Mouse (Mus musculus): Measurements from ENCODE around the gene Mdm4. TPM values are rescaled to one million over a fixed set of nuclear protein-coding genes. Genes with fewer than 3 reads are reported as not detected.

The Mdm4 gene
- 41.5 and 48.0 TPM in 2 replicates for polyA plus RNA-seq (2015; fragmentation: Nextera tagmentation; extraction: Ambion mirVana)

DNA sequence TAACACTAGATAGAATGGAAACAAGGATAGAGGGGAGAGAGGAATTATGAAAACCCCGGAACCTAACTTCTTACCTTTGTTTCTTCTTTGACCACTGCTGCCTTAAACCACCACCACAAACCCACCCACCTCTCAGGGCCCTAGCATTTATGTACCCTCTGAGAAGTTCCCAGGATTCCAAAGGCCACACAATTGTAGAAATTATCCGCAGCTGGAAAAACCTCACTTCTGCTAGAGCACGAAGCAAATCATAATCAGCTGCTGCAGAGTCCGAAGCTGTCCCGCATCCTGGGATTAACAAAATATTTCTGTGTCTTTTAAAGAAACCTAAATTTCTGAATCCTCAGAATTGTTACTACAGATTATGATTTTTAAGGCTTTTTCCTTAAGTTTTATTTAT lies at the start of gene Mdm4:
Gene Mdm4, minus strand, starts transcription at position 101 of the 400 bp plus-strand sequence.
- ATAC-seq (ENCODE audit: low FRiP score): no peak
- no peaks in the 10 kb centered on the region for H3K36me3 ChIP-seq
- no peak within 1 kb of the TSS for H3K27ac ChIP-seq
- H3K4me2 ChIP-seq: no peak within 1 kb of the TSS
- H3K4me3 ChIP-seq: no peak within 1 kb of the TSS
- H3K9me3 ChIP-seq: no peaks in the 10 kb centered on the region
- H3K9ac ChIP-seq: no peak within 1 kb of the TSS
- no peaks in the 10 kb centered on the region for H3K27me3 ChIP-seq
- 96% methylated on average over 5 of the region's 5 CpGs for WGBS
- H3K4me1 ChIP-seq (replicated peaks): peaks cover 13% of the 10 kb centered on the region

DNA sequence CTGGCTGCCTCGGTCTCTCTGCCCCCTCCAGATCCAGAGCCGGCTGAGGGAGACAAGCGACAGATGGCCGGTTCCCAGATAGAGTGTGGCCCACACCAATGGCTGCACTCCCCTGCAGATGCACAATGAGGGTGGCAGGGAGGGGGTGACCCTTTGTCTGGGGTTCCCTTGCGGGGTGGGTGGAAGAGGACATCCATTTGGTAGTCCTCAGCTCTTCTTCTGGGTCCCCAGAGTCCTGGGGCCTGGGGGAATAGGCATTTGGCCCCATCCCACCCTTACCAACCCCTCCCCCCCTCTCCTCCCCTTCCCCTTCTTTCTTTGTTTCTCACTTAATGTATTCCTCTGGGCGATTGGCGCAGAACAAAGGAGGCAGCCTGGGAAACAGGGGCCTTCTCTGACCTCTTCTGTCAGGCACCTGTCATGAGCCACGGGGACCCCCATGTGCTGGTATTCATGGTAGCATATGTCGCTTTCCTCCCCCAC lies 49.8 kb upstream of the Mdm4 start:
- WGBS: 15% methylated on average over 8 of the region's 9 CpGs
- H3K27me3 ChIP-seq: no peaks in the 10 kb centered on the region
- no peak overlapping the region for H3K4me3 ChIP-seq
- H3K9me3 ChIP-seq: no peaks in the 10 kb centered on the region
- no peak overlapping the region for H3K4me2 ChIP-seq
- H3K36me3 ChIP-seq: peaks cover 73% of the 10 kb centered on the region
- H3K9ac ChIP-seq: peak overlapping the region; percentile 60
- peak overlapping the region; percentile 93 for H3K27ac ChIP-seq
- ATAC-seq (ENCODE audit: low FRiP score): peak; percentile 79
- H3K4me1 ChIP-seq (replicated peaks): peaks cover 50% of the 10 kb centered on the region

GRCm38 (mm10) chr1:133079509-133079908 lies 49.1 kb upstream of the Mdm4 start:
- ATAC-seq (ENCODE audit: low FRiP score): peak; percentile 44
- no peaks in the 10 kb centered on the region for H3K9me3 ChIP-seq
- WGBS: 33% methylated on average over 7 of the region's 7 CpGs
- H3K27me3 ChIP-seq: no peaks in the 10 kb centered on the region
- H3K36me3 ChIP-seq: peaks cover 73% of the 10 kb centered on the region
- H3K27ac ChIP-seq: peak overlapping the region; percentile 93
- peak overlapping the region; percentile 60; the same call in 1 of the 2 replicates for H3K9ac ChIP-seq
- peaks cover 45% of the 10 kb centered on the region for H3K4me1 ChIP-seq (replicated peaks)
- H3K4me2 ChIP-seq: no peak overlapping the region
- no peak overlapping the region for H3K4me3 ChIP-seq

DNA sequence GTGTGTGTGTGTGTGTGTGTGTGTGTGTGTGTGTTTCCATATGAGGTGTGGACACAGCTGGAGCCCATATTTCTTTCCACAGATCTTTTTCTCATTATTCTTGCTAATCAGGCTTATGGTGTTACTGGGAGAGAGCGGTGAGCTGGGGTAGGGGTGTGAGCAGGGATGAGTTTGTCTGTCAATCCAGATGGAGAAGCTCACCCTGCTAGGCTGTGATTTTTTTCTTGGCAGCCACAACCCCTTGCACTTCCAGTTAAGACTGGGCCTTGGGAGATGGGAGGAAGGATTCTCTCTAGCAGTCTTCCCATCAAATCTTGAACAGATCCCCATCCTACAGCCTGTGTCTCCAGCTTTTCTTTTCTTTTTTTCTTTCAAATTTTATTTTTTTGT lies 48.0 kb upstream of the Mdm4 start:
- peaks cover 67% of the 10 kb centered on the region for H3K36me3 ChIP-seq
- H3K4me3 ChIP-seq: no peak overlapping the region
- no peaks in the 10 kb centered on the region for H3K27me3 ChIP-seq
- 53% methylated on average over 1 of the region's 1 CpGs for WGBS
- H3K27ac ChIP-seq: peak overlapping the region; percentile 69
- no peaks in the 10 kb centered on the region for H3K9me3 ChIP-seq
- no peak overlapping the region for H3K4me2 ChIP-seq
- ATAC-seq (ENCODE audit: low FRiP score): no peak
- H3K9ac ChIP-seq: no peak overlapping the region
- H3K4me1 ChIP-seq (replicated peaks): peaks cover 43% of the 10 kb centered on the region

DNA sequence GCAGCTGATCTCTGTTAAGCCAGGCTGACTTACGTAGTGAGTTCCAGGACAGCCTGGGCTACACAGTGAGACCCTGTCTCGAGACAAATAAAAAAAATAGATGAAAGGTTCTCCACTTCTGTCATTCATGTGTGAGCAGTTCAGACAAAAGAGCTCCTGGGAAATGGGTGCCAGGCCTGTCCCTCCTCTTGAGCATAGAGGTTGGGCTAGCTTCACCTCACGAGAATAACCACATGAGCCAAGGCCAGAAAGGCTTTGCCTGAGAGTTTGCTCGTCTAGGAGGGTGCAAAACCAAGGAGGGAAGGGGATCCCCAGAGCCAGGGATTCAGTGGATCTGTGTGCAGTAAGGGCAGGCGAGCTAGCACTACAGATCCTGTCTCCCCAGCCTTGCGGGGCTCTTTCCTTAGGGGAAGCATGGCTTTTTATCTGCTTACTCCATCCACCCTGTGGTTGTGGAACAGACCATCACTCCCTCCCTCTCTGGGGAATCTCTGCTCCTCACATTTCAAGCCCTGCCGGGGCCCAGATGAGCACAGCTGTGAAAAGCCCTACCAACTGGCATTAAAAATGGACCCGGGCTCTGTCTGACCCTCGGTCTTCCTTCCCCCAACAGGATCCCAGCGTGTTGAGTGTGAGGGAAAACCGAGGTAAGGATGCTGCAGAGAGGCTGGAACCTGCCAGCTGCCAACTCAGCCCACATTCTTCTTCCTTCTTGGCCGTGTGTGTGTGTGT lies 47.4 kb upstream of the Mdm4 start:
- H3K27me3 ChIP-seq: no peaks in the 10 kb centered on the region
- no peak overlapping the region for H3K4me2 ChIP-seq
- 46% methylated on average over 12 of the region's 12 CpGs for WGBS
- H3K36me3 ChIP-seq: peaks cover 66% of the 10 kb centered on the region
- H3K4me1 ChIP-seq (replicated peaks): peaks cover 46% of the 10 kb centered on the region
- 0 out of 2 replicates have a peak overlapping the region, but pooled peaks have one; percentile 29 for H3K9ac ChIP-seq
- H3K9me3 ChIP-seq: no peaks in the 10 kb centered on the region
- H3K27ac ChIP-seq: peak overlapping the region; percentile 69
- ATAC-seq (ENCODE audit: low FRiP score): no peak
- no peak overlapping the region for H3K4me3 ChIP-seq

DNA sequence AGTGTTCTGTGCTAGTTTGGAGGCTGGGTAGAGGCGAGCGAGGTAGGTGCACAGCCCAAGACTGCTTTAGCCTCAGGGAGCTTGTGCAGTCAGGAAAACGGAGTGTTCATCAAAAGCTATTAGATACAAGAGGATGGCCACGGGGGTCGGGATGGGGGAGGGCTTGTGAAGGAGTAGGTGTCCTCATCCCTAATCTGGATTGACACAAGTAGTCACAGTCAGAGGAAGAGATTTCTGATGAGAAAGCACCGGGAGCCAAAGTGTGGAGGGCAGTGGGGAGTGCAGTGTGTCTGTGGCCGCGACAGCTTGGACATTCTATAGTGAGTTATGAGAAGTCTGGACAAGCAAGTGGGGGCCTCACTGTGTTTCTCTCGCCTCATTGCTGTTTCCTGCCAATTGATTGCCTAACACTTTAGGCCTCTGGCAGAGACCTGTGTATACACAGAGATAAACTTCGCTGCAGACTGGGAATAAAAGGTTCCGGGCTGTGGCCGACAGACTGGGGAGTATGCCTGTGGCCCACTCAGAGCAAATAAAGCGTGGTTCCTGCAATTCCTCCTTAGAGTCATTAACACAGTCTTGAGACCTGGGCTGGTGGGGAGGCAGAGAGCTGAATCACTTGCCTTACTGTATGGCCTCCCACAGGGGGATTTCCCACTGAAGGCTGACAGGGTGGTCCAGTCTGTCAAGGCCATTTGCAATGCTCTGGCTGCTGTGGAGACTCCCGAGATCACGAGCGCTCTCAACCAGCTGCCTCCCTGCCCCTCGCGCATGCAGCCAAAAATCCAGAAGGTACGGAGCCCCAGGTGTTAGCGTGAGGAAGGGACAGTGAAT lies 46.5 kb upstream of the Mdm4 start:
- WGBS: 51% methylated on average over 20 of the region's 20 CpGs
- no peaks in the 10 kb centered on the region for H3K27me3 ChIP-seq
- H3K9me3 ChIP-seq: no peaks in the 10 kb centered on the region
- ATAC-seq (ENCODE audit: low FRiP score): no peak
- H3K4me3 ChIP-seq: no peak overlapping the region
- H3K9ac ChIP-seq: 0 out of 2 replicates have a peak overlapping the region, but pooled peaks have one; percentile 29
- H3K36me3 ChIP-seq: peaks cover 66% of the 10 kb centered on the region
- peaks cover 55% of the 10 kb centered on the region for H3K4me1 ChIP-seq (replicated peaks)
- H3K4me2 ChIP-seq: no peak overlapping the region
- peak overlapping the region; percentile 69 for H3K27ac ChIP-seq

GRCm38 (mm10) chr1:133075651-133076400 lies 45.5 kb upstream of the Mdm4 start:
- ATAC-seq (ENCODE audit: low FRiP score): no peak
- WGBS: 79% methylated on average over 6 of the region's 6 CpGs
- H3K4me1 ChIP-seq (replicated peaks): peaks cover 63% of the 10 kb centered on the region

GRCm38 (mm10) chr1:133074541-133074940 lies 44.2 kb upstream of the Mdm4 start:
- Histone ChIP-seq H3K27me3 (no peaks in the 10 kb centered on the region), H3K4me2 (no peak overlapping the region), H3K36me3 (peaks cover 57% of the 10 kb centered on the region), H3K4me3 (no peak overlapping the region), H3K4me1 (replicated peaks) (peaks cover 62% of the 10 kb centered on the region), H3K27ac (no peak overlapping the region), H3K9ac (no peak overlapping the region), H3K9me3 (no peaks in the 10 kb centered on the region)
- 93% methylated on average over 13 of the region's 13 CpGs for WGBS
- ATAC-seq (ENCODE audit: low FRiP score): no peak

More at GRCm38 (mm10) chr1:133075651-133076400, 45.5 kb upstream of the Mdm4 start:
- Histone ChIP-seq H3K36me3 (peaks cover 63% of the 10 kb centered on the region), H3K9ac (no peak overlapping the region), H3K9me3 (no peaks in the 10 kb centered on the region), H3K4me2 (no peak overlapping the region), H3K27ac (no peak overlapping the region), H3K27me3 (no peaks in the 10 kb centered on the region), H3K4me3 (no peak overlapping the region)

GRCm38 (mm10) chr1:133073327-133073856 lies 43.0 kb upstream of the Mdm4 start:
- H3K27ac ChIP-seq: no peak overlapping the region

GRCm38 (mm10) chr1:133071666-133072381 lies 41.5 kb upstream of the Mdm4 start:
- WGBS: 61% methylated on average over 16 of the region's 16 CpGs
- peaks cover 65% of the 10 kb centered on the region for H3K36me3 ChIP-seq
- H3K27ac ChIP-seq: peak overlapping the region; percentile 71
- H3K4me1 ChIP-seq (replicated peaks): peaks cover 65% of the 10 kb centered on the region
- no peak overlapping the region for H3K4me3 ChIP-seq
- ATAC-seq (ENCODE audit: low FRiP score): no peak
- H3K4me2 ChIP-seq: no peak overlapping the region
- H3K9me3 ChIP-seq: no peaks in the 10 kb centered on the region
- H3K9ac ChIP-seq: no peak overlapping the region; the same call in 1 of the 2 replicates
- H3K27me3 ChIP-seq: no peaks in the 10 kb centered on the region

More at GRCm38 (mm10) chr1:133073327-133073856, 43.0 kb upstream of the Mdm4 start:
- H3K9me3 ChIP-seq: no peaks in the 10 kb centered on the region
- no peak overlapping the region for H3K4me3 ChIP-seq
- ATAC-seq (ENCODE audit: low FRiP score): no peak
- 68% methylated on average over 9 of the region's 9 CpGs for WGBS
- peaks cover 65% of the 10 kb centered on the region for H3K36me3 ChIP-seq
- no peak overlapping the region for H3K9ac ChIP-seq
- no peak overlapping the region for H3K4me2 ChIP-seq
- no peaks in the 10 kb centered on the region for H3K27me3 ChIP-seq
- peaks cover 69% of the 10 kb centered on the region for H3K4me1 ChIP-seq (replicated peaks)

DNA sequence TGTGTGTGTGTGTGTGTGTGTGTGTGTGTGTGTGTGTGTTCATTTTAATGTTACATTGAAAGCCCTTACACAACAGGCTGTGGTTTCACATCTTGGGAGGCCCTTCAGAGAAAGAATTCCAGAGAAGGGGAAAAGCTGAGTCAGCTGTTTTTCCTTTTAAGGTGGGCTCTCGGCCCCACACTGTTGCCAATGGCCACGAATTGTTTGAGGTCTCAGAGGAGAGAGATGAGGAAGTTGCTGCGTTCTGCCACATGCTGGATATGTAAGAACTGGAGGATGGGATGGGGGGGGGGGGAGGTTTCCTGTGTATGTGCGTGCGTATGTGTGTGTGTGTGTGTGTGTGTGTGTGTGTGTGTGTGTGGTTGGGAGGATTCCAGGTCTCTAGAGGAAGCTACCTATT lies 39.8 kb upstream of the Mdm4 start:
- H3K4me2 ChIP-seq: no peak overlapping the region
- no peak for ATAC-seq (ENCODE audit: low FRiP score)
- H3K27ac ChIP-seq: peak overlapping the region; percentile 78; the same call in 1 of the 2 replicates
- no peaks in the 10 kb centered on the region for H3K9me3 ChIP-seq
- H3K9ac ChIP-seq: no peak overlapping the region
- H3K36me3 ChIP-seq: peaks cover 60% of the 10 kb centered on the region
- 46% methylated on average over 5 of the region's 5 CpGs for WGBS
- peaks cover 60% of the 10 kb centered on the region for H3K4me1 ChIP-seq (replicated peaks)
- H3K27me3 ChIP-seq: no peaks in the 10 kb centered on the region
- H3K4me3 ChIP-seq: no peak overlapping the region

Measured in hindbrain, embryonic 13.5 days (tissue).